Mouse (Mus musculus) liver (tissue): ENCODE results near the gene Cdk19.
A peak's percentile ranks its signal among the peaks of the same experiment; 100 is the strongest.

ENCODE experiments used
- DNase-seq: peaks from one replicate; pipeline ENCODE4 v3.0.0-alpha.2; 2020; ENCODE audit warnings: mixed read lengths

The Cdk19 gene

GRCm38 (mm10) chr10:40349631-40350177 lies 10.3 kb downstream of the Cdk19 start:
- peak; percentile 67 for DNase-seq

GRCm38 (mm10) chr10:40350245-40350932 lies 11.0 kb downstream of the Cdk19 start:
- DNase-seq: peak; percentile 35

GRCm38 (mm10) chr10:40351156-40351555 lies 11.8 kb downstream of the Cdk19 start:
- DNase-seq: no peak

GRCm38 (mm10) chr10:40354081-40354480 lies 14.7 kb downstream of the Cdk19 start:
- DNase-seq: no peak

GRCm38 (mm10) chr10:40354556-40354955 lies 15.2 kb downstream of the Cdk19 start:
- no peak for DNase-seq

GRCm38 (mm10) chr10:40358166-40358565 lies 18.8 kb downstream of the Cdk19 start:
- no peak for DNase-seq

- DNase-seq: no peak
These were observed 19.8 kb downstream of the Cdk19 start for GRCm38 (mm10) chr10:40359131-40359530.

GRCm38 (mm10) chr10:40363004-40363403 lies 23.6 kb downstream of the Cdk19 start:
- no peak for DNase-seq

- DNase-seq: no peak
These were observed 25.4 kb downstream of the Cdk19 start for GRCm38 (mm10) chr10:40364642-40365361.

GRCm38 (mm10) chr10:40365991-40366390 lies 26.6 kb downstream of the Cdk19 start:
- DNase-seq: no peak

GRCm38 (mm10) chr10:40368516-40368915 lies 29.2 kb downstream of the Cdk19 start:
- DNase-seq: no peak

GRCm38 (mm10) chr10:40370156-40370555 lies 30.8 kb downstream of the Cdk19 start:
- no peak for DNase-seq

GRCm38 (mm10) chr10:40371184-40371913 lies 32.0 kb downstream of the Cdk19 start:
- DNase-seq: no peak

- DNase-seq: no peak
These were observed 32.7 kb downstream of the Cdk19 start for GRCm38 (mm10) chr10:40371914-40372675.

- no peak for DNase-seq
These were observed 34.4 kb downstream of the Cdk19 start for GRCm38 (mm10) chr10:40373749-40374148.

GRCm38 (mm10) chr10:40374828-40375227 lies 35.5 kb downstream of the Cdk19 start:
- no peak for DNase-seq

GRCm38 (mm10) chr10:40376286-40376685 lies 36.9 kb downstream of the Cdk19 start:
- no peak for DNase-seq

GRCm38 (mm10) chr10:40378284-40378683 lies 38.9 kb downstream of the Cdk19 start:
- no peak for DNase-seq

GRCm38 (mm10) chr10:40379682-40380081 lies 40.3 kb downstream of the Cdk19 start:
- no peak for DNase-seq

- DNase-seq: no peak
These were observed 46.0 kb downstream of the Cdk19 start for GRCm38 (mm10) chr10:40385397-40385796.

- DNase-seq: no peak
These were observed 46.8 kb downstream of the Cdk19 start for GRCm38 (mm10) chr10:40386126-40386525.

GRCm38 (mm10) chr10:40393447-40394143 lies 54.2 kb downstream of the Cdk19 start:
- DNase-seq: no peak
